Mouse (Mus musculus): ENCODE data around the gene Slc28a1.
A peak's percentile ranks its signal among the peaks of the same experiment; 100 is the strongest.
"Not testable (repeated sequence)": the region's sequence is repeated elsewhere in the genome, so short reads cannot be mapped to it uniquely, and the experiment has no call there.

Slc28a1 gene

DNA sequence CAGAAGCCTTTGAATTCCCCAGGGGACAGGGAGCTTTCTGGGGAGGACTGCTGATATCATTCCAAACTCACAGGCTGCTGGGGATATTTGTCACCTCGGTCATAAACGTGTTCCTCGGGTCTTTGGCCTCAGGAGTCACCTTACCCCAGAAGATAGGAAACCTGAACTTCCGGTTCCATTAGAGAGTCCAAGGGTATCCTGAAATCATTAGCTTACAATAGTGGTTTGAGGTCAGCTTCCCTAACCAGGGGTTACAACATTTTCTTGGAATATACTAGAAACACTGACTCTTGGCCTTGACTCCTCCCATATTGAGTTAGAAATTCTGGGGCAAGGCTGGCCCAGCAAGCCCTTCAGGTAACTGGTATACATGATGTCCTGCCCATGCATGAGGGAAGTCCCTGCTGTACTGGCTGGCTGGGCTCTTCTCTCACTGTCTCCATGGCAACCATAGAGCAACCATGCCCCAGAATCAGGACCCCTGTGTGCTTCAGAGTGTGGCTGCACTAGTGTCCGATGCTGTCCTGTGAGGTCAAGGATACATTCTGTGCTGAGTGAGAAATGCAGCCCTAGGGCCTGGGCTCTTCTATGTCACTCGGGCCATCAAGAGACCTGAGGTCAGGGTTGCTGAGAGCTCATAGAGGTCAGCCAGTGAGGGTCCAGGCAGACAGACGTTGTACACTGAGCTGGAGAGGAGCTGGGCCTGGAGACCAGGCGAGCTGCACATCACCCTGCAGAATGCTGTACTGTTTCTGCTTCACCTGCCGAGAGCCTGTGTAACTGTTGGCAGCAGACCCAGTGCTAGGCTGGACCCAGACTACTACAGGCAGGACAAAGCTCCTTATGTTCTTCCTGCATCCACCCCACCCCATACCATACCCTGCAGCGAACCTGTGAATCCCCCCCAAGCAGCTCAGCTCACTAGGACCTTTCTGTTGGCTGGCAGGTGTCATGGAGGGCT is 10.9 kb downstream of the Slc28a1 start:
- no peak for DNase-seq

DNA sequence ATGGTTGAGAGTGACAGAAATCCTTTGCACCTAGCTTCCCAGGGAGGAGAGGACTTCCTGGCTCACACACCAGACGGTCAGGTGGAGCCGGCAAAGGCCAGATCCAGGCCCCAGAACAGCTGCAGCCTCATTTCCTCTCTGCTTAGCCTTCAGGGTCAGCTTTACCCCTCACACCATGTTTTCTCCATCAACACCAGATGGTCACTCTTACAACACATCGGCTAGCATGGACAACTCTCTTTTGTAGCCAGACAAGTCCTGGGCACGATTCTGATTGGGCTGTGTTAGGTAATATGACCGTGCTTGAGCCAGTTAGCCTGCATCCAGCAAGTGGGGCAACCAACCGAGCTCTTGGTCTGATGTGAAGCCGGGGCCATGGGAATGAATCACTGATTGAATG is 17.3 kb downstream of the Slc28a1 start:
- DNase-seq = no peak

DNA sequence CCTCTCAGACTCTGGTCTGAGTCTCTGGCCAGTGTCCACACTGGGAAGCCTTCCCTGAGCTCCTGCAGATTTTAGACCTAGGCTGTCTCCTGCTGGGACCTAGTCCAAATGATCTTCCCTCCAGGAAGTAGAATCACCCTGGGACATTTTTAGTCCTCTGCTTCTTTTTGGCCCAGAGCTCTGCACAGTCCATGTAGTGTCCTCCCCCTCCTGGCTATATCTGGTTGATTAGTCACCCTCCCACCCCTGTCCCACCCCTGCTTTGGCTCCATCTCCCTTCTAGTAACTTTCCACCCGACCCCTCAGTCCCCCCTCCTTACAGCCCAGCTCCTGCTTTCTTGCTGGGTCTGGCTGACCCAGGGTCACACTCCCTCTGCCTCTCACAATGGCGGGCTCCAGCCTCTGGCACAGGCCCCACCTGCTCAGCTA is 18.3 kb downstream of the Slc28a1 start:
- DNase-seq = no peak

DNA sequence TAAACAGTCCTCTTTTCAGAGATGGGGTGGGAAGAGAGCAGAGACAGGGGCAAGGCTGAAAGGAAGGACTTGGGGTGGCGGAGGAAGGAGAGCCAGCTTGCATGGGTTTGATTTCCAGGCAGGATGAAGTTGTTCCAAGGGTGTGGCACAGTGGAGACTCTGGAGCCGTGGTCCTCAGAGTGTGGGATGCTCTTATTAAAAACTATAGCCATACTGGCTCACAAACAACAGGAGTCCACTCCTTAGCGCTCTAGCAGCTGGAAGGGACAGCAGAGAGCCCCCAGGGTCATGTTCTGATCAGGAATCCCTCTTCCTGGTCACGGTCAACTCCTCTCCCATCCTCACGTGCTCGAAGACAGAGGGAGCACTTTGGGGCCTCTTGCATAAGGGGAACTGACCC is 18.8 kb downstream of the Slc28a1 start:
- no peak for DNase-seq

DNA sequence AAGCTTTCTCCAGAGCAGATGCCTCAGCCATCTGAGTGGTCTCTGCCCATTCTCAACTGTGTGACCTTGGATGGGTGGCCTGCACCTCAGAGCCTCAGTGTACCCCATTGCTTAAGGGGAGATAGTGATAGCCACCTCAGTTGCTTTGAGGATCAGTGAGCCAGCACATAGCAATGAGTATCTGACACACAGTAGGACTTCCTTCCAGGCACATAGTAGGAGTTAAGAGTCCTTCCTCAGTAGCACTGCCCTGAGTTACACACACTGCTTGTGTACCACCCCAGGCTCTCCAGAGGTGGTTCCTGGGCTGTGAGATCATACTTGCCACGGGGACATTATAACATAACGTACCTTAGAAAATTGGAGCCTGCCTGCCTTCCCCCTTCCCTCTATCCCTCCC is 19.3 kb downstream of the Slc28a1 start:
- no peak for DNase-seq

DNA sequence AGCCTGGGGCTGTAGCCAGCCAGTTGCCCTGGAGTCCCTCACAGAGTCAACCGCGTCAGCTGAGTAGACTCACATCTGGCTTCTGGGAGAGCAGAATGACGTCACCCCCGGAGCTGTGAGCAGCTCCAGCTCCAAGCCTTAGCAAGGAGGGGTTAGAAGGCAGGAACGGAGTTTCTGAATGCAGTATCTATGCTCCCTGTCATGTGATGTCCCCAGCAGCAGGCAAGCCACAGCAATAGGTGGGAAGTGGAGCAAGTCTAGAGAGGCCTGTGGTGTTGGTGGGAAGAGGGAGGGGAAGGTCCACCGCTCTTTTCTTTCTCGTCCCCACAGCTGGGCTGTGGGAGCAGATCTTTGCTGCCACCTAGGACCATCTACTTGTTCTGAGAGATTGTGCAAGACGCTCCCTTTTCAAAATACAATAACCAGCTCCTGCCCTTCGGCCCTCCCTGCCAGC is 20.0 kb downstream of the Slc28a1 start:
- peak; percentile 59 for DNase-seq

DNA sequence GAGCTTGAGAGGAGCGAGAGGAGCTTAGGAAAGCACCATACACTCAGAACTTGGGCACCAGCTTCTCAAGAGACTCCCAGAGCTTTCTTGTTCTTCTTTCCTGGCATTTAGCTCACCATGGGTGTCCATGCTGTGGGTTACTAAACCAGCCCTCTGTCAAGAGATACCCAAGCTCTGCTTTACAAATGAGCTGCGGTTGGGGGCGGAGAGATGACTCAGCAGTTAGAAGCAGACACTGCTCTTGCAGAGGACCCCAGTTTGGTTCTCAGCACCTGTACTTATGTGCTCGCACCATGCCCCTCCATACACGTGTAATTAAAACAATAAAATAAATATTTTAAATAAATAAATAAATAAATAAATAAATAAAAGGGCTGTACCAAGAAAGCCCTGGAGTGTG is 22.7 kb downstream of the Slc28a1 start:
- DNase-seq = no peak

DNA sequence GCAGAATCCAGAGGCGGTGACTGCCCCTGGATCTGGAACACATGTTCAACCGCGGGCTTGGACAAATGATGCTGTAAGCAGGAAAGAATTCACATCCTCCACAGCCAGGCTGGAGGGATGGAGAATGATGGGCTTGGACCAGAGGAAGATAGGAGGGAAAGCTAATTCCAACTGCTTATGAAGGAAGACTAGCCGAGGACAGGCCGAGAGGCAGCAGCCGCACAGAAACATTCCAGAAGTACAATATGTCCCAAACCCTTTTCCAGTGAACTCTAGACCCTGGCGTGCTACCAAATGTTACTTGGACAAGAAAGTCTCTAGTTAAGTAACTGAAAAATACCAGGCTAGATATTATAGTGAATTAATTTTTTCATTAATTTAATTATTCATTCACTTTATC is 24.5 kb downstream of the Slc28a1 start:
- peak; percentile 76 for DNase-seq

DNA sequence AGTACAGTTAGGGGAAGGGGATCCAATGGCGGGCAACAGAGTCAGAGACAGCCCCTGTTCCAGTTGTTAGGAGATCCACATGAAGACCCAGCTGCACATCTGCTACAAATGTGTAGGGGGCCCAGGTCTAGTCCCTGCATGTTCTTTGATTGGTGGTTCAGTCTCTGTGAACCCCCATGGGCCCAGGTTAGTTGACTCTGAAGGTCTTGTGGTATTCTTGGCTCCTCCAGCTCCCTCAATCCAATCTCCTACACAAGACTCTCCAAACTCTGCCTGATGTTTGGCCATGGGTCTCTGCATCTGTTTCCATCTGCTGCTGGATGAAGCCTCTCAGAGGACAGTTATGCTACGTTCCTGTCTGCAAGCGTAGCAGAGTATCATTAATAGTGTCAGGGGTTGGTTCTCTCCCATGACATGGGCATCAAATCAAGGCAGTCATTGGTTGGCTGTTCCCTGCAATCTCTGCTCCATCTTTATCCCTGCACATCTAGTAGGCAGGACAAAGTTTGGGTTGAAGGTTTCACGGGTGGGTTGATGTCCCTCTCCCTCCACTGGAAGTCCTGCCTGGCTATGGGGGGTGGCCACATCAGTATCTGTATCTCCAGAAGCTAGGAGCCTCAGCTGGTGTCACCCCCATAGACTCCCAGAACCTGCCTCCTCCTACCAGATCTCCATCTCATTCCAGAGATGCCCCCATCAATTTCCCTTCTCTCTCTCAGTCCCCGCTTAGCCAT is 25.2 kb downstream of the Slc28a1 start:
- DNase-seq = no peak

DNA sequence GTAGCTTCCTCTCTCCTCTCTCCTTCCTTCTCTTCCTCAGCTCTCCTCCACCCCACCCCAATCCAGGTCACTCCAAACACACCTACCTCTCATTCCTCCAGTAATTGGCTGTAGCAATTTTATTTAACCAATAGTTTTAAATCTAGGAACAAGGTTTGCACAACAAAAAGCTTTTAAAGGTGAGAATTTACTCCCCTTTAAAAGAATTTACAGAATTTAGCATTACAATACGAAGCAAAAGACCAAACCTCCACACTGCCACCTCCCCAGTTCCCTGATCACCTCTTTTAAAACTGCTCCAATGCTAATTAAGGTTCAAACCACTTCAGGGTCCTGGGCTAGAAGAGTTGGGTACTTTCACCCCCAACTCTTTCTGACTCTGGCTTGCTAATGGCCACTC is 26.9 kb downstream of the Slc28a1 start:
- DNase-seq = no peak

DNA sequence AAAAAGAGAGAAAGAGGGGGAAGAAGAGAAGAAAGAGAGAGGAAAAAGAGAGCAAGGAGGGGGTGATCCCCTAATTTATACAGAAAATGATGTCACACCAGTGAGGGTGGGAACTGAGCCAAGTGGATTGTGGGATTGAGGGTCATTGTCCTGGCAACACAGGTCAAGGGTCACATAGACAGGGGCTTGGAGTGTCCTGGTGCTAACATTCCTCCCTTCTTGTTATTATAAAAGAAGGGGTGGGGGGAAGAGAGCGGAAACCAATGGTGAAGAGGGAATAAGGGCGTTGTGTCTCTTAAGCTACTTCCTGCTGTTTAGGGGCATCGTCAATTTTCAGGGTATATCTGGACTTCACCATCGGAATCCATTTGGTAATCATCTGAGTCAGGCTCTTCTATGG is 28.5 kb downstream of the Slc28a1 start:
- DNase-seq = not testable (repeated sequence)

DNA sequence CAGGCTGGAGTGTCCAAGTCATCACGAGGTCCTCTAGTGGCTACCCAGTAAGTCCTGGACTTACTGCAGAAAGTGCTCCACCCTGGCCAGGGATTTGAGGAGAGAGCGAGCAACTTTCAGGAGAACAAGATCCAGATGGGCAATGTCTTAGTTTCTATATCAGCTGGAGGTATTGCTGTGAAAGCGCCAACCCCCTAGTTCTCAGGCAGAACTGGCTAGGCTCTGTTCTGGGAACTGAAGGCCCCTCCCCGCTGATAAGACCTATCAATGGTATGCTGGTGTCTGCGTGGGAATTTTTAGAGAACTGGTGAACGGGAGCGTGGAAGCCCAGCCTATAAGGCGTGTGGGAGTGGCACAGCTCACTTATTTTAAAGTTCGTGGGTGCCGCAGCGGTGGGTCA is 35.2 kb downstream of the Slc28a1 start:
- DNase-seq = no peak

DNA sequence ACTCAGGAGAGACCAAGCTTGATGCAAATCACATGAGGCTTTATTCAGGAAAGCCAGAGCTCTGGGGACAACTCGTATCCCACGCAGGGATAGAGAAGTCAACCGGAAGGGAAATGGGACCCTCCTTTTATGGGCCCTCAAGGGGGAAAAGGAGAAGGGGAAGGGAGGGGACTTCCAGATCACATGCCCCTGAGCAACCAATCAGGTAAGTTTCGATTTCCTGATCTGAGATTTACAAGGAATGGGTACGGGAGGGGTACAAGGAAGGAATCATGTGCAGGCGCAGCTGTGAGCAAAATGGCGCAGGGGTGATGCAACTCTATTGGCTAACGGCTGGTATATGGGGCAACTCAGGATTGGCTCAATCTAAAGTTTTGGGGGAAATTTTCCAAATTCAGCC is 36.6 kb downstream of the Slc28a1 start:
- DNase-seq = no peak

DNA sequence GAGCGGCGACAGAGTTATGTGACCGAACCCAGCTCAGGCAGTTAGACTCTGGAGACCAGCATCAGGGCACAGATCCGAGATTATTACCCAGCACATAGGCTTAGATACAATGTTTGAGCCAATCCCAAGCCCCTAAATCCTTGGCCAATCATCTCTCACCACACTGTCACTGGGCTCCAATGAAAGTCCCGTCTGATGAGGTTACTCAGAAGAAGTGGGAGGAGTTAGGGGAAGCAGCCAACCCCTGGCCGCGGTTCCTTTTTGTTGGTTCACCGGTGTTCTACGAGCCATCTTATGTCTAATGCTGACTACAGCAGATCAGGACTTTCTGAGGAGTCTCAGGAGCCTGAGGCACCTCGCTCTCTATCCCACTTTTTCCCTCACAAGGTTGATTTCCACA is 37.7 kb downstream of the Slc28a1 start:
- DNase-seq = no peak

DNA sequence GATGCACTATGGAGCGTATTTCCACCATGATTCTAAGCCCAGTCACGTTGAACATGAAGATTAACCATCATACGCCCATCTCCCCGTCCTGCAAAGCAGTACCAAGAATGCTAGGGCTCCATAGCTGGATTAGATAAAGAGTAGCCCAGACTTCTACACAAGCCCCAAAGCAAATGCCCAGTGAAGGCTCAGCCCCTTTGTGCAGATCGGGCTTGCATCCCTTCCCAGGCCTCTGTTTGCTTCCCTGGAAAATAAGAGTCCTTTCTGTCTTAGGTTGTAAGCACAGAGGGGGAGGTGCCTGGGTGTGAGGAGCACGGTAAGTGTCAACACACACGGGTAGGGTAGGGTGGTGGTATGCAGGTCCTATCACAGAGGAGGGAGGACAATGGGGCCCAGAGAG is 38.2 kb downstream of the Slc28a1 start:
- no peak for DNase-seq

DNA sequence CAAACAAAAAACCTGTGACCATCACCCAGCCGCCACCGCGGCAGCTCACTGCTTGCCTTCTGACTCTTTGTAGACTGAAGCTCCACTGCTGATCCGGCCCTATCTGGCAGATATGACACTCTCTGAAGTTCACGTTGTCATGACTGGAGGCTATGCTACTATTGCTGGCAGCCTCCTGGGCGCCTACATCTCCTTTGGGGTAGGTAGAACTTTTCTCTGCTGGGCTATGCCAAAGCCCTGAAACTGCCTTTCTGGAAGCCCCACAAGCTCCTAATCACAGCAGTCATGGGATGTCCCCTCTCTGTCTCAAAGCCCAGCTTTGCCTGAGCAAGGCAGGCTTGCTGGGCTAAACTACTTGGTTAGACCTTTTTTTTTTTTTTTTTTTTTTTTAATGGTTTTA is 38.7 kb downstream of the Slc28a1 start:
- no peak for DNase-seq

DNA sequence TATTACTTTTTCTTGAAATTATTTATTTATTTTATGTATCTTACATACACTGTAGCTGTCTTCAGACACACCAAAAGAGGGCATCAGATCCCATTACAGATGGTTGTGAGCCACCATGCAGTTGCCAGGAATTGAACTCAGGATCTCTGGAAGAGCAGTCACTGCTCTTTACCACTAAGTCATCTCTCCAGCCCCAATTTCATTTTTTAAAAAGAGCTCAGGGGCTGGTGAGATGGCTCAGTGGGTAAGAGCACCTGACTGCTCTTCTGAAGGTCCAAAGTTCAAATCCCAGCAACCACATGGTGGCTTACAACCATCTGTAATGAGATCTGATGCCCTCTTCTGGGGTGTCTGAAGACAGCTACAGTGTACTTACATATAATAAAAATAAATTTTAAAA is 39.6 kb downstream of the Slc28a1 start:
- DNase-seq = not testable (repeated sequence)

DNA sequence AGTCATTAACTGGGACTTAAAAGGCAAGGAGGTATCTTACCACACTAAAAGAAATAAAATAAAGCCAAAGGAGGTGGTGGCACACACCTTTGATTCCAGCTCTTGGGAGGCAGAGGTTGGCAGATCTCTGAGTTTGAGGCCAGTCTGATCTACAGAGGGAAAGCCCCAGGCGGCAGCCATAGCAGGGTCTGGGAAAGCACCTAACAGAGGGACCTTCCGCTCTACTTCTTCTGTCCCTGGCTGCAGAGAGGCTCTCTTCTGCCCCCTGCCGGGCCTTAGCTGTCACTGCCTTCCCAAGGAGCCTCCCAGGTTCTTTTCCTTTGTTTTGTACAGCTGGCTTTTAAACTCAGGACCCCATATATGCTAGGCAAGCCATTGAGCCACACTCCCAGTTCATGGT is 40.4 kb downstream of the Slc28a1 start:
- DNase-seq = peak; percentile 40

DNA sequence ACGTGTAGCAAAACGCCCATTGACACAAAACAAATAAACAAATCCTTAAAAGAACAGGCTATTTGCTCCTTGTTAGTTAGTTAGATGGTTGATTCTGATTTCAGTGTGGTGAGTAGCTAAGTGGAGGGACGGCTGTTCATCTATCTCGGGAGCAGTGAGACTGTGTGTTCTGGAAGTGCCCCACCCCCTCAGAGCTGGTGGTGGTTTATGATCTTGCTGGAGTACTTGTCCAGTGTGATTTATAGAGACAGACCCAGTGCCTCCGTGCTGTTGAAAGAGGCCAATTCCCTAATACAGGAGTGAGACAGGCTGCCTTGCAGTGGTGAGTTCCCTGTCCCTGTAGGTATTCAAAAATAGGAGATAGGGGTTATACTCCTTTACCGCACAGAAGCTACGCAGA is 44.3 kb downstream of the Slc28a1 start:
- DNase-seq = no peak

DNA sequence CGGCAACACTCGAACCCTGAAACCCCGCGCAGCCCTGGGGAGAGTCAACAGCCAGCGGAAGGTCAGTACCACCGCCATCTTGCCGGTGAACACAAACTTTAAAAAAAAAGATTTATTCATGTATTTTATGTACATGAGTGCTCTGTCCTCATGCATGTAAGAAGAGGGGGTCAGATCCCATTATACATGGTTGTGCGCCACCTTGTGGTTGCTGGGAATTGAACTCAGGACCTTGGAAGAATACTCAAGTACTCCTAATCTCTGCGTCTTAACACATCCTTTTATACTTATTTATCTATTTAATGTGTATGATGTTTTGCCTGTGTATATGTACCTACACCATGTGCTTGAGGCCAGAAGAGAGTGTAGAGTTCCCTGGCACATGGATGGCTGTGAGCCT is 47.1 kb downstream of the Slc28a1 start:
- no peak for DNase-seq

DNA sequence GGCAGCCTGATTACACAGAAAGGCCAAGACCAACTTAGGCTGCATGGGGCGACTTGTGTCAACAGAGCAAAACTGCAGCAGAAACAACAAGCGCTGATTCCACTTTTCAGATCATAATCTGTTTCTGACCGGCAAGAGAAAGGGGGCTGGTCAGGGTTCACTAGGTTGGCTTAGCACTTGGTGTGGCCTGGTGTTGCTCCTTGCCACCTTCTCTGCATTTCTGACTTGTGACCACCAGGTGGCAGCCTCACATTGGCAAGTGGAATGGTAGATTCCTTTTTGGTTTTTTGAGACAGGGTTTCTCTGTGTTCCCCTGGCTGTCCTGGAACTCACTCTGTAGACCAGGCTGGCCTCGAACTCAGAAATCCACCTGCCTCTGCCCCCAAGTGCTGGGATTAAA is 47.7 kb downstream of the Slc28a1 start:
- peak; percentile 57 for DNase-seq

DNA sequence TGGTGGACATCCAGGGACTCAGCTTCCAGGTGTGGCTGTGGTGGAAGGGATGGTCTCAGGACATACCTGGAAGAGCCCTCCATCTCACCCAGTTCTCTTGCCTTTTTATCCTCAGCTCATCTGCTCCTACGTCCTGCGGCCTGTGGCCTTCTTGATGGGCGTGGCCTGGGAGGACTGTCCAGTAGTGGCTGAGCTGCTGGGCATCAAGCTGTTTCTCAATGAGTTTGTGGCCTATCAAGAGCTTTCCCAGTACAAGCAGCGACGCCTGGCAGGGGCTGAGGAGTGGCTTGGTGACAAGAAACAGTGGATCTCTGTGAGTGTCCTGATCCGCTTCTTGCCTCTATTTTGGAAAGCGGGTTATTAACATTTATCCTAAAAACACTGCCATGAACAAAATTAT is 49.8 kb downstream of the Slc28a1 start:
- no peak for DNase-seq

DNA sequence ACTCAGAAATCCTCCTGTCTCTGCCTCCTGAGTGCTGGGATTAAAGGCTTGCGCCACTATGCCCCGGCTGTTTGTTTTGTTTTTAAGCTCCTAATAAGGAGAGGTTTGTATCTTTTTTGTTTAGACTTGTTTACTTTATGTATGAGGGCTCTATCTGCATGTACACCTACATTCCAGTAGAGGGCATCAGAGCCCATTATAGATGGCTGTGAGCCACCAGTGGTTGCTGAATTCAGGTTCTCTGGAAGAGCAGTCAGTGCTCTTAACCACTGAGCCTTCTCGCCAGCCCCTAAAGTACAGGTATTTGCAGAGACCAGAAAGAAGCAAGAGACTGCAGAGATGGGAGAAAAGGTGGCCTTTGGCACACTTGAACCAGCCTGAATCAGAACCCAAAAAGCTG is 52.5 kb downstream of the Slc28a1 start:
- no peak for DNase-seq

DNA sequence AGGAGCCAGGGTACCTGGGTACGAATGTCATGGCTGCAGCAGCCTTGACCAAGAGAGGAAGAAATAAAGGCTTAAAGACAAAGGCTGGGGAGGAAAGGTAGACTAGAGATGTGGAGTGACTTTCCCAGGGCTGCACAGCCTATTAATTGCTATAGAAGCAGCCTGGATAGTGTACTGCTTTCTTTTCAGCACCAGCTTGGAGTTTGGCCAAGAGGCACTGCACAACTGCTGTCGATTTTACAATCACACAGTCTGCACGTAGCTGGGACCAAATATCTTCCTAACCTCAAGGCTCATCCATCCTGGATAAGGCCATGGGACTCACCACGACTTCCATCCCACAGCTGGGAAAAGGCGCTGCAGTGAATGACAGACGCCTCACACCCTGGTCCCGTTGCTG is 54.8 kb downstream of the Slc28a1 start:
- no peak for DNase-seq

All from kidney, adult 11 months (tissue).